Mouse (Mus musculus) CH12.LX (cell line): ENCODE results near the gene Cyp8b1. TPM values are rescaled to one million over a fixed set of nuclear protein-coding genes. Genes with fewer than 3 reads are reported as not detected.

Source experiments
- DNase-seq: peaks from one replicate; pipeline ENCODE4 v3.0.0-alpha.2; 2013; ENCODE audit errors: extremely low read depth
- H3K27ac ChIP-seq: 2 replicates; pipeline ENCODE4 v1.5.1; 2012; ENCODE audit warnings: low read depth, mild to moderate bottlenecking, control low read depth, moderate library complexity; ENCODE audit not compliant: insufficient read depth
- H3K27me3 ChIP-seq: replicated peaks from 2 replicates; pipeline ENCODE3; 2012; ENCODE audit warnings: inconsistent platforms
- H3K36me3 ChIP-seq, 2 experiments: replicated peaks in 1 of 2; 2 replicates each; pipeline versions ENCODE3 to v1.6.1; 2012; ENCODE audit warnings: inconsistent platforms in 1 of 2, low read length in 1 of 2, mild to moderate bottlenecking in 1 of 2, mixed read lengths in 1 of 2, moderate library complexity in 1 of 2; ENCODE audit not compliant: control insufficient read depth in 1 of 2, insufficient read depth in 1 of 2
- H3K4me1 ChIP-seq, 2 experiments: 2 replicates each; pipeline ENCODE4 v1.6.1; 2012; ENCODE audit warnings: inconsistent platforms in 1 of 2, moderate library complexity in 1 of 2; ENCODE audit not compliant: insufficient read depth in 2 of 2, control insufficient read depth in 1 of 2
- H3K4me2 ChIP-seq: 2 replicates; pipeline ENCODE4 v1.6.1; 2012; ENCODE audit warnings: low read depth, mild to moderate bottlenecking, control low read depth; ENCODE audit not compliant: poor library complexity, insufficient read depth, severe bottlenecking
- H3K4me3 ChIP-seq, 3 experiments: fragments of 150-350 bp in 1 of 3; sonication (generic) in 1 of 3; replicated peaks in 1 of 3; 2 replicates each; pipeline versions ENCODE3 to v1.5.1; 2011 to 2012; ENCODE audit warnings: low read depth in 2 of 3, low read length in 2 of 3, mild to moderate bottlenecking in 2 of 3, moderate library complexity in 2 of 3, control low read depth in 1 of 3, improper control_type of control experiment in 1 of 3, inconsistent platforms in 1 of 3, mixed read lengths in 1 of 3; ENCODE audit not compliant: poor library complexity in 1 of 3
- H3K79me2 ChIP-seq: replicated peaks from 2 replicates; pipeline ENCODE4 v1.6.1; 2012; ENCODE audit warnings: mild to moderate bottlenecking, moderate library complexity; ENCODE audit not compliant: control insufficient read depth, poor library complexity, insufficient read depth, severe bottlenecking; ENCODE audit errors: extremely low read depth
- H3K9ac ChIP-seq: 2 replicates; pipeline ENCODE4 v1.6.1; 2012; ENCODE audit warnings: low read depth, mild to moderate bottlenecking, control low read depth, moderate library complexity; ENCODE audit not compliant: insufficient read depth
- H3K9me3 ChIP-seq: replicated peaks from 2 replicates; pipeline ENCODE3; 2012; ENCODE audit warnings: low read length, inconsistent platforms, mixed read lengths
- CHD1 ChIP-seq: IDR thresholded peaks from 2 replicates; pipeline ENCODE4 v1.6.1; 2012; ENCODE audit warnings: low read depth, low read length, improper control_type of control experiment, inconsistent platforms
- CHD2 ChIP-seq: IDR thresholded peaks from 2 replicates; pipeline ENCODE4 v1.6.1; 2011; ENCODE audit warnings: low read length, improper control_type of control experiment
- E2F4 ChIP-seq: IDR thresholded peaks from 2 replicates; pipeline ENCODE4 v1.6.1; 2011; ENCODE audit warnings: low read depth, low read length, improper control_type of control experiment; ENCODE audit not compliant: insufficient replicate concordance
- ELF1 ChIP-seq: IDR thresholded peaks from 2 replicates; pipeline ENCODE4 v1.6.1; 2014; ENCODE audit warnings: low read depth, mild to moderate bottlenecking, inconsistent platforms, low read length, improper control_type of control experiment
- ETS1 ChIP-seq: conservative IDR thresholded peaks from 2 replicates; pipeline ENCODE4 v1.6.1; 2012; ENCODE audit warnings: low read depth, mild to moderate bottlenecking, inconsistent platforms, low read length, improper control_type of control experiment, moderate library complexity
- JUN ChIP-seq: IDR thresholded peaks from 2 replicates; pipeline ENCODE4 v1.6.1; 2011; ENCODE audit warnings: low read depth, mild to moderate bottlenecking, low read length, improper control_type of control experiment, moderate library complexity; ENCODE audit not compliant: insufficient read depth
- KAT2A ChIP-seq: IDR thresholded peaks from 2 replicates; pipeline ENCODE4 v1.6.1; 2012; ENCODE audit warnings: low read length, improper control_type of control experiment, inconsistent platforms; ENCODE audit not compliant: insufficient replicate concordance
- MAX ChIP-seq: IDR thresholded peaks from 2 replicates; pipeline ENCODE4 v1.6.1; 2011; ENCODE audit warnings: low read length, improper control_type of control experiment
- MAZ ChIP-seq: IDR thresholded peaks from 2 replicates; pipeline ENCODE4 v1.6.1; 2012; ENCODE audit warnings: low read depth, mild to moderate bottlenecking, inconsistent platforms, low read length, improper control_type of control experiment, moderate library complexity
- MEF2A ChIP-seq: IDR thresholded peaks from 2 replicates; pipeline ENCODE4 v1.6.1; 2014; ENCODE audit warnings: low read depth, mild to moderate bottlenecking, inconsistent platforms, low read length, improper control_type of control experiment, borderline replicate concordance
- MXI1 ChIP-seq: IDR thresholded peaks from 2 replicates; pipeline ENCODE4 v1.6.1; 2011; ENCODE audit warnings: mild to moderate bottlenecking, low read depth, low read length, improper control_type of control experiment
- MYC ChIP-seq: IDR thresholded peaks from 2 replicates; pipeline ENCODE4 v1.6.1; 2011; ENCODE audit warnings: low read depth, mild to moderate bottlenecking, improper control_type of control experiment, low read length
- NELFE ChIP-seq: IDR thresholded peaks from 2 replicates; pipeline ENCODE4 v1.6.1; 2011; ENCODE audit warnings: low read depth, low read length, improper control_type of control experiment
- NRF1 ChIP-seq: IDR thresholded peaks from 2 replicates; pipeline ENCODE4 v1.6.1; 2014; ENCODE audit warnings: low read depth, mild to moderate bottlenecking, inconsistent platforms, low read length, improper control_type of control experiment, moderate library complexity
- PAX5 ChIP-seq: IDR thresholded peaks from 2 replicates; pipeline ENCODE4 v1.6.1; 2012; ENCODE audit warnings: low read length, inconsistent platforms, mixed read lengths
- POLR2A ChIP-seq: IDR thresholded peaks from 2 replicates; pipeline ENCODE4 v1.6.1; 2011; ENCODE audit warnings: low read depth, mild to moderate bottlenecking, improper control_type of control experiment, low read length
- POLR2AphosphoS2 ChIP-seq: IDR thresholded peaks from 2 replicates; pipeline ENCODE4 v1.6.1; 2011; ENCODE audit warnings: low read depth, low read length, improper control_type of control experiment
- RAD21 ChIP-seq: IDR thresholded peaks from 2 replicates; pipeline ENCODE4 v1.6.1; 2011; ENCODE audit warnings: low read depth, mild to moderate bottlenecking, low read length, improper control_type of control experiment, moderate library complexity
- SMC3 ChIP-seq: IDR thresholded peaks from 2 replicates; pipeline ENCODE4 v1.6.1; 2011; ENCODE audit warnings: low read depth, low read length, improper control_type of control experiment
- TBP ChIP-seq: conservative IDR thresholded peaks from 2 replicates; pipeline ENCODE4 v1.6.1; 2011; ENCODE audit warnings: low read depth, low read length, improper control_type of control experiment
- TCF12 ChIP-seq: IDR thresholded peaks from 2 replicates; pipeline ENCODE4 v1.6.1; 2014; ENCODE audit warnings: low read depth, mild to moderate bottlenecking, inconsistent platforms, low read length, improper control_type of control experiment
- UBTF ChIP-seq: IDR thresholded peaks from 2 replicates; pipeline ENCODE4 v1.6.1; 2012; ENCODE audit warnings: low read depth, mild to moderate bottlenecking, inconsistent platforms, low read length, improper control_type of control experiment, moderate library complexity
- USF2 ChIP-seq: conservative IDR thresholded peaks from 2 replicates; pipeline ENCODE4 v1.6.1; 2011; ENCODE audit warnings: low read depth, low read length, improper control_type of control experiment
- ZC3H11A ChIP-seq: IDR thresholded peaks from 2 replicates; pipeline ENCODE4 v1.6.1; 2012; ENCODE audit warnings: low read depth, mild to moderate bottlenecking, inconsistent platforms, low read length, improper control_type of control experiment
- ZKSCAN1 ChIP-seq: IDR thresholded peaks from 2 replicates; pipeline ENCODE4 v1.6.1; 2012; ENCODE audit warnings: low read depth, inconsistent platforms, low read length, improper control_type of control experiment, borderline replicate concordance
- ZMIZ1 ChIP-seq: IDR thresholded peaks from 2 replicates; pipeline ENCODE4 v1.6.1; 2012; ENCODE audit warnings: low read depth, mild to moderate bottlenecking, inconsistent platforms, low read length, improper control_type of control experiment
- ZNF384 ChIP-seq: IDR thresholded peaks from 2 replicates; pipeline ENCODE4 v1.6.1; 2012; ENCODE audit warnings: low read depth, low read length, improper control_type of control experiment, inconsistent platforms
- dilution Hi-C: fragments of 300-500 bp; cut with MboI; formaldehyde crosslinking; loops from 2 replicates; pipeline ENCODE4 v1.14.3; 2020; ENCODE audit warnings: low sequenced_read_pairs; ENCODE audit not compliant: extremely low pct_unique_long_range_greater_than_20kb, extremely low pct_ligation_motif_present
- in situ Hi-C: fragments of 300-500 bp; cut with MboI; formaldehyde crosslinking; loops from 3 replicates; pipeline ENCODE4 v1.14.3; 2019; ENCODE audit warnings: low sequenced_read_pairs, low pct_ligation_motif_present, low pct_unique_long_range_greater_than_20kb, mixed read lengths
- polyA plus RNA-seq: library from polyadenylated mRNA; unstranded; fragments of >175 nt; gene quantifications from 2 replicates; pipeline ENCODE4 v1.2.1, GENCODE M21; 2012; ENCODE audit warnings: low read depth; ENCODE audit not compliant: insufficient read length
- total RNA-seq, 2 experiments: library from RNA; depleted of rRNA; stranded (reverse); fragments of 300-350 nt in 1 of 2; fragments of >200 nt in 1 of 2; gene quantifications; 2 replicates each; pipeline ENCODE4 v1.2.3; 2012 to 2014

Gene Cyp8b1
- total and polyA plus RNA-seq, 3 experiments = 0.27 TPM; not detected in 2

DNA sequence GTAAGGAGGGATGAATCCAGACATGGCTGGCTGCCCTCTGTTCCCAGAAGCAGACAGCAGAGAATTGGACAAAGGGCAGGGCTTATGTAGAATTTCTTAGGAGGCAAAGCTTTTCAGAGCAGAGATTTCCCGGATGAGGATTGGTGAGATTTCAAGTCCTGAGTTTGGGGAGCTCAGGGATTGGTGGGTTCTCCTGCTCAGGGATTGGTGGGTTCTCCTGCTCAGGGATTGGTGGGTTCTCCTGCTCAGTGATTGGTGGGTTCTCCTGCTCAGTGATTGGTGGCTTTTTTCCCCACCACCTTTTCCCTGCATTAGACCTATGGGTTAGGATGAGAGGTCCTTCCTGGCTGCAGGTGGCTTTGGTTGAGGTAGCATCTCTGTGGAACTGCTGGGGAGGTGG lies 20.8 kb upstream of the Cyp8b1 start:
- H3K79me2 ChIP-seq = peaks cover 13% of the 10 kb centered on the region
- H3K27ac ChIP-seq = no peak overlapping the region
- peak; percentile 57 for DNase-seq
- TF ChIP-seq POLR2A (peak; percentile 44; the same call in 1 of the 2 replicates), E2F4 (no peak), MAZ (no peak), ZNF384 (no peak), CHD1 (no peak), ZC3H11A (no peak), ZKSCAN1 (no peak), MYC (no peak), NRF1 (peak; percentile 2; the same call in 1 of the 2 replicates), NELFE (peak; percentile 26; the same call in 1 of the 2 replicates), ZMIZ1 (no peak), TBP (0 out of 2 replicates have a peak, but pooled peaks have one; percentile 51), UBTF (no peak), TCF12 (peak; percentile 16), ELF1 (no peak), POLR2AphosphoS2 (no peak), MXI1 (no peak), SMC3 (no peak), ETS1 (no peak)
- dilution Hi-C loops (no loop called here), in situ Hi-C loops (loop anchor here (5.0 kb wide), 1 partner anchor 35 kb away; no protein-coding TSS in a partner anchor)
- H3K9ac ChIP-seq = no peak overlapping the region
- H3K9me3 ChIP-seq = peaks cover 10% of the 10 kb centered on the region
- H3K36me3 ChIP-seq = peaks cover 13 to 22% of the 10 kb centered on the region in 2 experiments
- peaks cover 47% of the 10 kb centered on the region for H3K27me3 ChIP-seq
- H3K4me2 ChIP-seq = peak overlapping the region; percentile 73
- peak overlapping the region in 2 of 3 experiments; percentile 18 to 97 for H3K4me3 ChIP-seq
- H3K4me1 ChIP-seq = peaks cover 9 to 37% of the 10 kb centered on the region in 2 experiments

DNA sequence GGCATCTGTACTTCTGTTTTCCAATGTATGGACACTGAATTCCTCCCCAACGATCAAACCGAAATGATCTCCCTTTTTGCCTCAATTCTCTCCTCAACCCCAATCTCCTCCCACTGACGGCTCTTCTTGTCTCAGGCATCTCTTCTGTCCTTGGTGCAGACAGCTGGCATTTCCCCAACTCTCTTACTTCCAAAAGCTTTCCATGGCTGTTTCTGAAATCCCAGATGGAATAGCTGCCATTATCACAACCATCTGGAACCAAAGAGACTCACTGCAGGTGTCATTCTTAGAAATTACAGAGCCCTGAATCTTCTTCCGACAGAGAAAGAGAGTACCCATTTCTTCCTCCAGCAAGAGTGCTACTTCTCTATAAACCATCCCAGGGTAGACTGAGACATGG lies 18.8 kb upstream of the Cyp8b1 start:
- peaks cover 9% of the 10 kb centered on the region for H3K79me2 ChIP-seq
- no peak overlapping the region for H3K9ac ChIP-seq
- peaks cover 3 to 7% of the 10 kb centered on the region in 2 experiments for H3K36me3 ChIP-seq
- TF ChIP-seq MYC = no peak
- TF ChIP-seq KAT2A = no peak
- no peak for TF ChIP-seq JUN
- TF ChIP-seq RAD21 = no peak
- no peak for TF ChIP-seq USF2
- no peak for TF ChIP-seq MEF2A
- no peak for TF ChIP-seq PAX5
- no peak for TF ChIP-seq CHD2
- TF ChIP-seq MXI1 = no peak
- TF ChIP-seq MAX = no peak
- no peak for TF ChIP-seq CHD1
- in situ Hi-C loops (loop anchor here (5.0 kb wide), 1 partner anchor 33 kb away; no protein-coding TSS in a partner anchor), dilution Hi-C loops (no loop called here)
- H3K4me3 ChIP-seq = no peak overlapping the region
- no peak overlapping the region for H3K27ac ChIP-seq
- no peak for DNase-seq
- peaks cover 9 to 19% of the 10 kb centered on the region in 2 experiments for H3K4me1 ChIP-seq
- H3K4me2 ChIP-seq = no peak overlapping the region
- H3K27me3 ChIP-seq = peaks cover 49% of the 10 kb centered on the region
- peaks cover 12% of the 10 kb centered on the region for H3K9me3 ChIP-seq
